Mouse (Mus musculus): ENCODE data around the gene Dmrtb1.

DNA sequence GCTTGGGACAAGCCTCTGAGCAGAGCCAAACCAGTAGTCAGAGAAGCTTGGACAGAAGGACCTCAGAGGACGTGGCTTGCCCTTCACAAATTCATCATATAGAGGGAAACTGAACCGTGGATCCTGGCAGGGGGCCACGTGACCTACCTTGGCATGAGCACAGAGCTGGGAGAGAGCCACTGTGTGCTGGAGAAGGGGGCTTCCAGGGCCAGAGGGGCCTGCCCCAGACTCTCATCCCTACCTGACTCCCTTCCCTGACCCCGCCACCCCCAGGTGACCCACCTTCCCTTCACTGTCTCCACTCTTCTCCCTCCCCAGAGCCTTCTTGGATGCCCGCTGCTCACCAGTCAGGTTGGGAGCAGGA lies 30.8 kb downstream of the Dmrtb1 start:
- no peak for TF ChIP-seq CTCF (IDR thresholded peaks at IDR 0.05; ENCODE audit: low read depth)
- no peak for TF ChIP-seq EP300 (optimal IDR thresholded peaks at IDR 0.05)
